Mouse (Mus musculus) MEL (cell line): ENCODE measurements around the gene Vangl1. TPM values are rescaled to one million over a fixed set of nuclear protein-coding genes. Genes with fewer than 3 reads are reported as not detected.

ENCODE experiments used
- DNase-seq: peaks from one replicate; pipeline ENCODE4 v3.0.0; 2011; ENCODE audit warnings: low read depth, low spot score
- H3K27ac ChIP-seq: 2 replicates; pipeline ENCODE4 v1.5.1; 2012; ENCODE audit warnings: low read depth, mild to moderate bottlenecking, control low read depth, low read length, moderate library complexity; ENCODE audit not compliant: control insufficient read depth
- H3K27me3 ChIP-seq, 2 experiments: fragments of 150-350 bp in 1 of 2; sonication (generic) in 1 of 2; 2 replicates each; pipeline ENCODE4 v1.6.1; 2012; ENCODE audit warnings: low read length in 2 of 2, mild to moderate bottlenecking in 2 of 2, improper control_type of control experiment in 1 of 2, moderate library complexity in 1 of 2; ENCODE audit not compliant: insufficient read depth in 2 of 2, control insufficient read depth in 1 of 2
- H3K36me3 ChIP-seq, 2 experiments: 2 replicates each; pipeline ENCODE4 v1.6.1; 2012 to 2014; ENCODE audit warnings: low read length in 2 of 2, improper control_type of control experiment in 1 of 2, inconsistent platforms in 1 of 2, mild to moderate bottlenecking in 1 of 2; ENCODE audit not compliant: insufficient read depth in 2 of 2, control insufficient read depth in 1 of 2
- H3K4me1 ChIP-seq, 2 experiments: fragments of 150-350 bp in 1 of 2; sonication (generic) in 1 of 2; 2 replicates each; pipeline ENCODE4 v1.6.1; 2012; ENCODE audit warnings: low read length in 2 of 2, improper control_type of control experiment in 1 of 2, mild to moderate bottlenecking in 1 of 2; ENCODE audit not compliant: insufficient read depth in 2 of 2, control insufficient read depth in 1 of 2
- H3K4me3 ChIP-seq, 2 experiments: fragments of 150-350 bp in 1 of 2; sonication (generic) in 1 of 2; 2 replicates each; pipeline ENCODE4 v1.5.1; 2012; ENCODE audit warnings: low read depth in 2 of 2, low read length in 2 of 2, mild to moderate bottlenecking in 2 of 2, moderate library complexity in 2 of 2, control low read depth in 1 of 2, improper control_type of control experiment in 1 of 2; ENCODE audit not compliant: control insufficient read depth in 1 of 2, insufficient read depth in 1 of 2
- H3K79me2 ChIP-seq: 2 replicates; pipeline ENCODE4 v1.6.1; 2012; ENCODE audit warnings: mild to moderate bottlenecking, low read length, moderate library complexity; ENCODE audit not compliant: control insufficient read depth, poor library complexity, insufficient read depth
- H3K9ac ChIP-seq: 2 replicates; pipeline ENCODE4 v1.6.1; 2012; ENCODE audit warnings: low read depth, mild to moderate bottlenecking, control low read depth, low read length, moderate library complexity; ENCODE audit not compliant: control insufficient read depth, poor library complexity, severe bottlenecking
- H3K9me3 ChIP-seq: fragments of 150-350 bp; sonication (generic); replicated peaks from 2 replicates; pipeline ENCODE4 v1.6.1; 2012; ENCODE audit warnings: mild to moderate bottlenecking, low read length, improper control_type of control experiment, moderate library complexity; ENCODE audit not compliant: insufficient read depth
- BHLHE40 ChIP-seq: IDR thresholded peaks from 2 replicates; pipeline ENCODE4 v1.6.1; 2012; ENCODE audit warnings: low read depth, mild to moderate bottlenecking, inconsistent platforms, low read length, improper control_type of control experiment, borderline replicate concordance
- CHD1 ChIP-seq: IDR thresholded peaks from 2 replicates; pipeline ENCODE4 v1.6.1; 2012; ENCODE audit warnings: low read depth, mild to moderate bottlenecking, inconsistent platforms, low read length, improper control_type of control experiment
- CHD2 ChIP-seq: IDR thresholded peaks from 2 replicates; pipeline ENCODE4 v1.6.1; 2011; ENCODE audit warnings: low read length, improper control_type of control experiment
- CTCF ChIP-seq, 3 experiments: IDR thresholded peaks in 2 of 3; conservative IDR thresholded peaks in 1 of 3; 2 replicates each; pipeline ENCODE4 v1.5.1; 2011 to 2012; ENCODE audit warnings: low read length in 3 of 3, low read depth in 2 of 3, mild to moderate bottlenecking in 2 of 3, improper control_type of control experiment in 1 of 3, inconsistent platforms in 1 of 3, mixed read lengths in 1 of 3, moderate library complexity in 1 of 3; ENCODE audit not compliant: control insufficient read depth in 1 of 3, insufficient read depth in 1 of 3, poor library complexity in 1 of 3, severe bottlenecking in 1 of 3
- E2F4 ChIP-seq: IDR thresholded peaks from 2 replicates; pipeline ENCODE4 v1.6.1; 2011; ENCODE audit warnings: low read depth, low read length, improper control_type of control experiment, borderline replicate concordance
- ETS1 ChIP-seq: IDR thresholded peaks from 2 replicates; pipeline ENCODE4 v1.6.1; 2012; ENCODE audit warnings: low read depth, mild to moderate bottlenecking, inconsistent platforms, low read length, improper control_type of control experiment, moderate library complexity
- KAT2A ChIP-seq: conservative IDR thresholded peaks from 2 replicates; pipeline ENCODE4 v1.6.1; 2012; ENCODE audit warnings: low read depth, low read length, improper control_type of control experiment, inconsistent platforms
- MAX ChIP-seq: IDR thresholded peaks from 2 replicates; pipeline ENCODE4 v1.6.1; 2011; ENCODE audit warnings: low read length, improper control_type of control experiment
- MAZ ChIP-seq: IDR thresholded peaks from 2 replicates; pipeline ENCODE4 v1.6.1; 2012; ENCODE audit warnings: low read depth, mild to moderate bottlenecking, inconsistent platforms, low read length, improper control_type of control experiment
- NELFE ChIP-seq: IDR thresholded peaks from 2 replicates; pipeline ENCODE4 v1.6.1; 2011; ENCODE audit warnings: low read depth, low read length, improper control_type of control experiment
- POLR2AphosphoS5 ChIP-seq: IDR thresholded peaks from 2 replicates; pipeline ENCODE4 v1.6.1; 2012; ENCODE audit warnings: low read depth, borderline replicate concordance, mild to moderate bottlenecking, inconsistent platforms, low read length, moderate library complexity, mixed read lengths
- RAD21 ChIP-seq: IDR thresholded peaks from 2 replicates; pipeline ENCODE4 v1.6.1; 2011; ENCODE audit warnings: mild to moderate bottlenecking, low read depth, low read length, improper control_type of control experiment
- SIN3A ChIP-seq: IDR thresholded peaks from 2 replicates; pipeline ENCODE4 v1.6.1; 2012; ENCODE audit warnings: low read length, improper control_type of control experiment, inconsistent platforms
- SMC3 ChIP-seq: IDR thresholded peaks from 2 replicates; pipeline ENCODE4 v1.6.1; 2011; ENCODE audit warnings: low read depth, low read length, improper control_type of control experiment
- TAL1 ChIP-seq: IDR thresholded peaks from 2 replicates; pipeline ENCODE4 v1.6.1; 2012; ENCODE audit warnings: mild to moderate bottlenecking, inconsistent platforms, low read length, moderate library complexity, mixed read lengths
- TBP ChIP-seq: IDR thresholded peaks from 2 replicates; pipeline ENCODE4 v1.8.0; 2011; ENCODE audit warnings: low read depth, low read length, improper control_type of control experiment
- TCF12 ChIP-seq: IDR thresholded peaks from 2 replicates; pipeline ENCODE4 v1.6.1; 2014; ENCODE audit warnings: low read depth, mild to moderate bottlenecking, inconsistent platforms, low read length, improper control_type of control experiment, moderate library complexity
- ZC3H11A ChIP-seq: IDR thresholded peaks from 2 replicates; pipeline ENCODE4 v1.6.1; 2012; ENCODE audit warnings: low read depth, mild to moderate bottlenecking, inconsistent platforms, low read length, improper control_type of control experiment
- ZNF384 ChIP-seq: IDR thresholded peaks from 2 replicates; pipeline ENCODE4 v1.6.1; 2012; ENCODE audit warnings: low read depth, mild to moderate bottlenecking, inconsistent platforms, low read length, improper control_type of control experiment
- polyA plus RNA-seq, 2 experiments: library from polyadenylated mRNA; stranded (reverse) in 1 of 2; unstranded in 1 of 2; fragments of >175 nt in 1 of 2; fragments of >200 nt in 1 of 2; gene quantifications; 2 replicates each; pipeline versions ENCODE4 v1.2.1 to v1.2.4; 2012; ENCODE audit warnings: low replicate concordance in 2 of 2, low read depth in 1 of 2; ENCODE audit not compliant: insufficient read length in 2 of 2, insufficient read depth in 1 of 2, missing spikeins in 1 of 2
- total RNA-seq: library from RNA; depleted of rRNA; stranded (reverse); fragments of 300-350 nt; gene quantifications from 2 replicates; pipeline ENCODE4 v1.2.3, GENCODE M21; 2012

Gene Vangl1
- total and polyA plus RNA-seq, 3 experiments = 6.5 to 15.1 TPM; not detected in 1

GRCm38 (mm10) chr3:102199226-102199625, 5.3 kb downstream of the Vangl1 start:
- no peaks in the 10 kb centered on the region for H3K9me3 ChIP-seq
- H3K4me3 ChIP-seq = no peak overlapping the region
- no peak for TF ChIP-seq CHD2
- no peak for TF ChIP-seq POLR2AphosphoS5
- TF ChIP-seq ZC3H11A = no peak
- no peak for TF ChIP-seq CTCF (IDR thresholded peaks at IDR 0.05 in 2 of 3, conservative IDR thresholded peaks at IDR 0.05 in 1 of 3; ENCODE audit: control insufficient read depth in 1 of 3, insufficient read depth in 1 of 3, low read depth in 2 of 3, low read length in 3 of 3, poor library complexity in 1 of 3, severe bottlenecking in 1 of 3)
- no peak for TF ChIP-seq SMC3
- no peak for TF ChIP-seq ETS1
- no peak for TF ChIP-seq SIN3A
- no peak for TF ChIP-seq KAT2A
- H3K36me3 ChIP-seq = no peaks in the 10 kb centered on the region
- H3K79me2 ChIP-seq = no peaks in the 10 kb centered on the region
- DNase-seq = no peak
- no peaks in the 10 kb centered on the region for H3K27me3 ChIP-seq
- H3K4me1 ChIP-seq = 0 out of 4 replicates have a peak, but pooled peaks cover 0 to 2% of the 10 kb centered on the region in 2 experiments
- H3K9ac ChIP-seq = no peak overlapping the region
- H3K27ac ChIP-seq = no peak overlapping the region

GRCm38 (mm10) chr3:102198446-102198845, 6.0 kb downstream of the Vangl1 start:
- H3K27ac ChIP-seq = no peak overlapping the region
- no peaks in the 10 kb centered on the region for H3K79me2 ChIP-seq
- no peaks in the 10 kb centered on the region for H3K9me3 ChIP-seq
- no peaks in the 10 kb centered on the region for H3K36me3 ChIP-seq
- TF ChIP-seq ZNF384 (no peak), CHD1 (no peak), TAL1 (no peak), E2F4 (no peak), MAX (no peak), TBP (no peak), NELFE (no peak), ZC3H11A (no peak), BHLHE40 (no peak), MAZ (no peak), TCF12 (no peak), RAD21 (no peak)
- H3K4me1 ChIP-seq = 0 out of 4 replicates have a peak, but pooled peaks cover 0 to 2% of the 10 kb centered on the region in 2 experiments
- no peak for DNase-seq
- H3K4me3 ChIP-seq = no peak overlapping the region
- no peak overlapping the region for H3K9ac ChIP-seq
- H3K27me3 ChIP-seq = no peaks in the 10 kb centered on the region
